Mouse (Mus musculus) cerebellum, adult 2 months (tissue): Measurements from ENCODE around the gene Cntd1.

Source experiments
- CTCF ChIP-seq: fragments of 200-500 bp; IDR thresholded peaks from 2 replicates; pipeline ENCODE4 v1.5.1; 2011; ENCODE audit warnings: low read depth, mild to moderate bottlenecking, control low read depth, low read length, moderate library complexity, borderline replicate concordance; ENCODE audit not compliant: insufficient read depth
- POLR2A ChIP-seq: fragments of 200-500 bp; IDR thresholded peaks from 2 replicates; pipeline ENCODE4 v1.6.1; 2011; ENCODE audit warnings: low read length, control low read depth, borderline replicate concordance; ENCODE audit not compliant: insufficient read depth

- TF ChIP-seq CTCF = no peak
- TF ChIP-seq POLR2A = no peak
These were observed 32.3 kb downstream of the Cntd1 start for GRCm38 (mm10) chr11:101311083-101311482.
